Mouse (Mus musculus): Measurements from ENCODE around the gene Pik3c2g. TPM values are rescaled to one million over a fixed set of nuclear protein-coding genes. Genes with fewer than 3 reads are reported as not detected.
A peak's percentile ranks its signal among the peaks of the same experiment; 100 is the strongest.

The Pik3c2g gene
- polyA plus RNA-seq, 1 experiment from 2014 or later = 0.36 TPM

DNA sequence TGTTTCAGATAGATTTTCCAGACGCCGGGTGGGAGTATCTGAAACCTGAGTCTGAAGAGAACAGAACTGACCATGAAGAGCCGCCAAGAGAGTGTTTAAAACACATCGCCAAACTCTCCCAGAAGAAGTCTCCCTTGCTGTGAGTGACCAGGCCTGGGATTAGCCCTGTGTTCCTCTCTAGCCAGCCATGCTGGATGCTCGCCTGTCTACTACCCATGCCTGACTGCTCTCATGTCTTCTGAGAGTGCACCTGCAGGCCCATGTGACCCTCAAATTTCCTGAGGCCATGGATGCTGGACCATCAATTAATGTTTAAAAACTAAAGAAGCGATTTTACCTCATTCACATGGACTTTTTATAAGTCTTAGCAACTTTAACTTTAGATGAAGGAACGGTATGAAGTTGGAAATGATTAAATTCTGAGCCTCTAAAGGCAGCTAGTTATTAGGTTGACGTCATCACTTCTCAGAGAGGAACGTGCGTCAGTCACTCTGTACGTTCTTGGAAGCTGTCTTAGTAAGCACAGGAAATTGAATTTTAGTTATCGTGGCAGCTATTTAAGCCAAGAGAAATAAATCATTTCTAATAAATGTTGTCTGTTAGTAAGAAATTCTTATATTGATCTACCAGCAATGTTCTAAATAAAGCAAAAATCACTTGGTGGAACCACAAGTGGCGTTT lies 161.2 kb downstream of the Pik3c2g start:
- DNase-seq (ENCODE audit: low spot score) (no peak), ATAC-seq (replicated peaks; ENCODE audit: low FRiP score) (no peak)
- H3K27ac ChIP-seq (ENCODE audit: low read depth, low read length) = no peak overlapping the region
- H3K4me2 ChIP-seq (ENCODE audit: low read depth, low read length, severe bottlenecking) = no peak overlapping the region
- no peaks in the 10 kb centered on the region for H3K36me3 ChIP-seq (ENCODE audit: control insufficient read depth, insufficient read depth, low read length)
- no peaks in the 10 kb centered on the region for H3K9me3 ChIP-seq (ENCODE audit: control insufficient read depth, low read length)
- no peaks in the 10 kb centered on the region for H3K4me1 ChIP-seq (replicated peaks; ENCODE audit: control insufficient read depth, insufficient read depth, low read length)
- no peak overlapping the region for H3K4me3 ChIP-seq (ENCODE audit: low read depth, low read length)
- 91% methylated on average over 13 of the region's 13 CpGs for WGBS
- H3K27me3 ChIP-seq (ENCODE audit: control insufficient read depth, insufficient read depth, low read length) = no peaks in the 10 kb centered on the region
- H3K9ac ChIP-seq (ENCODE audit: low read length) = no peak overlapping the region

DNA sequence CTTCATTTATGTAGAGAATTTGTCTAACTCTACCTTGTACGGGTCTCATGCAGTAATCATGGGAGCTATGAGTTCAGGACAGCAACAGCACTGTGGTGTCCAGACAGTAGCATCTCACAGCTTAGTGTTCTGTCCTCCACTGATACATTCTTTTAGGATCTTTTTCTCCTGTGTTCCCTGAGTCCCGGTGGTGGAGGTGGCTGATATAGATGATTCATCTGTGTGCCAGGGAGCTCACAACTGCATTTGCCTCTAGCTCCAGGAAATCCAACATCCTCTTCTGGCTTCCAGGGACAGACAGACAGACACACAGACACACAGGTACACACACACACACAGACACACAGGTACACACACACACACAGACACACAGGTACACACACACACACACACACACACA lies 163.6 kb downstream of the Pik3c2g start:
- Histone ChIP-seq H3K27me3 (ENCODE audit: control insufficient read depth, insufficient read depth, low read length) (no peaks in the 10 kb centered on the region), H3K4me2 (ENCODE audit: low read depth, low read length, severe bottlenecking) (no peak overlapping the region), H3K4me3 (ENCODE audit: low read depth, low read length) (no peak overlapping the region), H3K9me3 (ENCODE audit: control insufficient read depth, low read length) (no peaks in the 10 kb centered on the region), H3K9ac (ENCODE audit: low read length) (no peak overlapping the region), H3K36me3 (ENCODE audit: control insufficient read depth, insufficient read depth, low read length) (no peaks in the 10 kb centered on the region), H3K27ac (ENCODE audit: low read depth, low read length) (no peak overlapping the region), H3K4me1 (replicated peaks; ENCODE audit: control insufficient read depth, insufficient read depth, low read length) (no peaks in the 10 kb centered on the region)
- 86% methylated on average over 2 of the region's 2 CpGs for WGBS
- DNase-seq (ENCODE audit: low spot score) (no peak), ATAC-seq (replicated peaks; ENCODE audit: low FRiP score) (no peak)

DNA sequence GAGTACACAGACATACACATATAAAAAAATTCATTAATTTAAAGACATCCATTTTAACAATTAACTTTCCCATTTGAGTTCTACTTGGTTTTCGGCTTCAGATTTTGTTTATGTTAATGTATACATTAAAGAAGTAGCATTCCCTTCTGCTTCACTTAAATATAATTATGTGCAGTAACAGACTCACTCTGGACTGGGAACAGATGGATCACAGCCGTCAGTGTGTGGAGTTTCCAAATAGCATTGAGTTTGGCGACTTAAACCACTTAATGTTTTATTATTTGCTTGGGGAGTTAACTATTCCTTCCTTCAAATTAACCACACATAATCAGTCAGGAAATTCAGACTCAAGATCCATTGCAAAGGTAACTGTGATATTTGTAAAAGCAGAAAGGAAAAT lies 164.0 kb downstream of the Pik3c2g start:
- H3K36me3 ChIP-seq (ENCODE audit: control insufficient read depth, insufficient read depth, low read length) = no peaks in the 10 kb centered on the region
- DNase-seq (ENCODE audit: low spot score) = no peak
- H3K27ac ChIP-seq (ENCODE audit: low read depth, low read length) = no peak overlapping the region
- no peak overlapping the region for H3K4me3 ChIP-seq (ENCODE audit: low read depth, low read length)
- no peak overlapping the region for H3K9ac ChIP-seq (ENCODE audit: low read length)
- no peaks in the 10 kb centered on the region for H3K27me3 ChIP-seq (ENCODE audit: control insufficient read depth, insufficient read depth, low read length)
- no peak for ATAC-seq (replicated peaks; ENCODE audit: low FRiP score)
- H3K4me1 ChIP-seq (replicated peaks; ENCODE audit: control insufficient read depth, insufficient read depth, low read length) = no peaks in the 10 kb centered on the region
- WGBS = 76% methylated on average over 3 of the region's 3 CpGs
- H3K4me2 ChIP-seq (ENCODE audit: low read depth, low read length, severe bottlenecking) = no peak overlapping the region
- H3K9me3 ChIP-seq (ENCODE audit: control insufficient read depth, low read length) = no peaks in the 10 kb centered on the region

DNA sequence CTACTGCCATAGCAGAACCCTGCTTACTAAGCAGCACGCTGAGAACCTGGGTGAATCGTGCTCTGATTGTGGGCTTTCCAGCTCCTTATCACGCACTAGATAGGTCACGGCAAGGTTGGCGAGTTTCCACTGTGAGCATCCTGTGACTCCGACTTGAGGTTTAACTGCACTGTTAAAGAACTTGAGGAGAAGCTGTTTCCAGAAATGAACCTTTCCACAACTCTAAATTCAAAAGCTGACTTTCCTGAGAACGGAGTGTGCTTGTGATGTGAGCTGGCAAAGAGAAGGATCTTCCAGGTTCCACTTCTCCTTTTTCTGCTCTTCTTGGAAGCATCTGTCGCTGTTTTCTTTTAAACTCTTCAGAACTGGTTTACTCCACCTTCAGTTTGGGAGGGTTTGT lies 170.9 kb downstream of the Pik3c2g start:
- H3K27ac ChIP-seq (ENCODE audit: low read depth, low read length) = no peak overlapping the region
- no peak overlapping the region for H3K9ac ChIP-seq (ENCODE audit: low read length)
- no peak for ATAC-seq (replicated peaks; ENCODE audit: low FRiP score)
- H3K4me3 ChIP-seq (ENCODE audit: low read depth, low read length) = no peak overlapping the region
- 91% methylated on average over 8 of the region's 8 CpGs for WGBS
- no peaks in the 10 kb centered on the region for H3K9me3 ChIP-seq (ENCODE audit: control insufficient read depth, low read length)
- H3K27me3 ChIP-seq (ENCODE audit: control insufficient read depth, insufficient read depth, low read length) = no peaks in the 10 kb centered on the region
- H3K4me1 ChIP-seq (replicated peaks; ENCODE audit: control insufficient read depth, insufficient read depth, low read length) = 0 out of 2 replicates have a peak, but pooled peaks cover 2% of the 10 kb centered on the region
- H3K36me3 ChIP-seq (ENCODE audit: control insufficient read depth, insufficient read depth, low read length) = no peaks in the 10 kb centered on the region
- DNase-seq (ENCODE audit: low spot score) = no peak
- H3K4me2 ChIP-seq (ENCODE audit: low read depth, low read length, severe bottlenecking) = no peak overlapping the region

DNA sequence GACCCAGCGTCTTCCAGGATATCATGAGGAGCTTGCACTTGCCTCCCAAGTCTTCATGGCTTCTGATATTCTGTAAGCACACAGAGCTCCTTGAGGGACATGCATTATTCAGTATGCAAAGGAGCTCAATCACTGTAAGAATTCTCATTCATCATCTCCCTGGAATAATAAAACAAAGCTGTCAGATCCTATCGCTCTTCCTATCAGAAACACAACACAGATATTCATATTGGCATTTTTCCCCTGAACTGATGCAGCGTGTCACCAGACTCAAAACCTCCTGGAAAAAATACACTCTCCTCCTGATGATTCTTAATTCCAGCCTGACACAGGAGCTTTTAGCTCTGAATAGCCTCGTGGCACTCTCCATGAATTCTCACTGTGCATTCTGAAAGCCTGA lies 174.0 kb downstream of the Pik3c2g start:
- Histone ChIP-seq H3K27me3 (ENCODE audit: control insufficient read depth, insufficient read depth, low read length) (no peaks in the 10 kb centered on the region), H3K9ac (ENCODE audit: low read length) (no peak overlapping the region), H3K4me2 (ENCODE audit: low read depth, low read length, severe bottlenecking) (no peak overlapping the region), H3K27ac (ENCODE audit: low read depth, low read length) (no peak overlapping the region), H3K4me1 (replicated peaks; ENCODE audit: control insufficient read depth, insufficient read depth, low read length) (0 out of 2 replicates have a peak, but pooled peaks cover 2% of the 10 kb centered on the region), H3K4me3 (ENCODE audit: low read depth, low read length) (no peak overlapping the region), H3K9me3 (ENCODE audit: control insufficient read depth, low read length) (no peaks in the 10 kb centered on the region), H3K36me3 (ENCODE audit: control insufficient read depth, insufficient read depth, low read length) (no peaks in the 10 kb centered on the region)
- DNase-seq (ENCODE audit: low spot score) = no peak
- ATAC-seq (replicated peaks; ENCODE audit: low FRiP score) = 0 out of 2 replicates have a peak, but pooled peaks have one; percentile 36
- 57% methylated on average over 4 of the region's 4 CpGs for WGBS

DNA sequence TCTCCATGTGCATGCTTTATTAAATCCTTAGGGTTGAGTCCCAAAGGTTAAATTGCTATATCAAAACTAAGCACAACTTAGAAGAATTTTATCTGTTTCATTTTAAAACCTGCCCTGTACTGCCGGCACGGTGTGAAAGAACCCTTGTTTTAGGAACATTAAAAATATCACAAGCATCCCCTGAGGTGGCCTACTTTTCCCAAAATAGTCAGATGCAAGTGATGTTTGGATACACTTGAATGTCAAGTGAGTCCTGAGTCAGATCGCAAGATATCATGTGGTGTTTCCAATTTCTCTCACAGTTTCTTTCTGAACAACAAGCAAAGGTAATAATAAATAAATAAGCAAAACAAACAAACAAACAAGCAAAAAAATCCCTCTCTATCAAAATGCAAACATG lies 177.4 kb downstream of the Pik3c2g start:
- no peak overlapping the region for H3K4me3 ChIP-seq (ENCODE audit: low read depth, low read length)
- WGBS = 91% methylated on average over 3 of the region's 3 CpGs
- no peak overlapping the region for H3K27ac ChIP-seq (ENCODE audit: low read depth, low read length)

DNA sequence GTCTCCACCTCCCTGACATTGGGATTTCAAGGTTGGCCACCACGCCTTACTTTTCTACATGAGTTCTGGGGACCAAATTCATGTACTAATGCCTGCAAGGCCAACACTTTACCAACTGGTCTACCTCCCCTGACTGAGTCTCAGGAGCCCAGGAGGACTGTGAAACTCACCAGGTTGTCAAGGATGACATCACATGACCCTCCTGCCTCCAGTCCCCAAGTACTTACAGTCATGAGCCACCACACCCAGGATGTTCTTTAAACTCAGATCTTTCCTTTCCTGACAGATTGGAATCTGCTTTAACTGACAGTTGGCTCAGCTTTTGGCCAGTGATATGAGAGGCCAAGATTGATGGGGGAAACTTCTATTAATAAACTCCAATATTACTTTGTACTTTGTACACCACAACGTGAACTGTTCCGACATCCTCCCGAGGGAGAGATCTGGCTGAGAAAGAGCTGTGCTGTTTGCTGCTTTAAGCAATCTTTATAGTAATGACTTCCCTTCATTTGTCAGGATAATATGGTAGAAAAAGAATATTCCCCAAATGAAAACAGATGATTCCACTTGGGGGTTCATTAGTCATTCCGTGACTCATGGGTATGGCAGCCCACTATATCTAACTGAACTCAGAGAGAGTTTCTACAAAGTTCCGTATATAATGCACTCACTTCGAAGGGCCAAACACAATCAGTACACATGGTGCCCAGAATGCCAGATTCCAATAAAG lies 182.9 kb downstream of the Pik3c2g start:
- Histone ChIP-seq H3K9me3 (ENCODE audit: control insufficient read depth, low read length) (no peaks in the 10 kb centered on the region), H3K27me3 (ENCODE audit: control insufficient read depth, insufficient read depth, low read length) (no peaks in the 10 kb centered on the region), H3K27ac (ENCODE audit: low read depth, low read length) (no peak overlapping the region), H3K4me1 (replicated peaks; ENCODE audit: control insufficient read depth, insufficient read depth, low read length) (no peaks in the 10 kb centered on the region), H3K36me3 (ENCODE audit: control insufficient read depth, insufficient read depth, low read length) (no peaks in the 10 kb centered on the region), H3K4me2 (ENCODE audit: low read depth, low read length, severe bottlenecking) (no peak overlapping the region), H3K4me3 (ENCODE audit: low read depth, low read length) (no peak overlapping the region), H3K9ac (ENCODE audit: low read length) (no peak overlapping the region)
- no peak for DNase-seq (ENCODE audit: low spot score)
- WGBS = 95% methylated on average over 7 of the region's 7 CpGs
- no peak for ATAC-seq (replicated peaks; ENCODE audit: low FRiP score)

More for the DNA sequence above, 177.4 kb downstream of the Pik3c2g start:
- no peaks in the 10 kb centered on the region for H3K9me3 ChIP-seq (ENCODE audit: control insufficient read depth, low read length)
- no peak overlapping the region for H3K9ac ChIP-seq (ENCODE audit: low read length)
- H3K27me3 ChIP-seq (ENCODE audit: control insufficient read depth, insufficient read depth, low read length) = no peaks in the 10 kb centered on the region
- DNase-seq (ENCODE audit: low spot score) (no peak), ATAC-seq (replicated peaks; ENCODE audit: low FRiP score) (no peak)
- H3K4me1 ChIP-seq (replicated peaks; ENCODE audit: control insufficient read depth, insufficient read depth, low read length) = 0 out of 2 replicates have a peak, but pooled peaks cover 2% of the 10 kb centered on the region
- no peak overlapping the region for H3K4me2 ChIP-seq (ENCODE audit: low read depth, low read length, severe bottlenecking)
- H3K36me3 ChIP-seq (ENCODE audit: control insufficient read depth, insufficient read depth, low read length) = no peaks in the 10 kb centered on the region

DNA sequence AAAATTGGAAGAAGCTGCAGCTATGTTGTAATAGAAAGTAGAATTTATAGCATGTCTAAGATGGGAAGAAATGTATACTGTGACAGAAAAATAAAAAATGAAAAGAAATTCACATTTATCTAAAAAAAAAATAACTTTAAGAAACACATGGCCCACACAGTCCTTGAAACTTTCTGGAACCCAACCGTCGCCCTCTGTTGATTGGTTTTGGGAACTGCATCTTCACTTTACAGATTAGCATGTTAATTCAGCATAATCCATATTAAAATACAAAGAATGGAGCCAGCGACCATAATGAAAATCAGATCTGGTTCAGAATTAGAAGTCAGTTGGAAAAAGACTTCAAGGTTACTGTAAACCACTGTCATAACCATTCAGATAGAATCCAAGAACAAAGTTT lies 183.5 kb downstream of the Pik3c2g start:
- H3K27me3 ChIP-seq (ENCODE audit: control insufficient read depth, insufficient read depth, low read length) = no peaks in the 10 kb centered on the region
- no peak overlapping the region for H3K27ac ChIP-seq (ENCODE audit: low read depth, low read length)
- DNase-seq (ENCODE audit: low spot score) (no peak), ATAC-seq (replicated peaks; ENCODE audit: low FRiP score) (no peak)
- H3K4me1 ChIP-seq (replicated peaks; ENCODE audit: control insufficient read depth, insufficient read depth, low read length) = no peaks in the 10 kb centered on the region
- no peak overlapping the region for H3K4me2 ChIP-seq (ENCODE audit: low read depth, low read length, severe bottlenecking)
- H3K36me3 ChIP-seq (ENCODE audit: control insufficient read depth, insufficient read depth, low read length) = no peaks in the 10 kb centered on the region
- no peak overlapping the region for H3K4me3 ChIP-seq (ENCODE audit: low read depth, low read length)
- no peak overlapping the region for H3K9ac ChIP-seq (ENCODE audit: low read length)
- H3K9me3 ChIP-seq (ENCODE audit: control insufficient read depth, low read length) = no peaks in the 10 kb centered on the region
- whole genome bisulfite sequencing = 46% methylated on average over 3 of the region's 3 CpGs

Measured in forebrain, embryonic 11.5 days (tissue).